Mouse (Mus musculus): ENCODE data around the gene Cpm. TPM values are rescaled to one million over a fixed set of nuclear protein-coding genes. Genes with fewer than 3 reads are reported as not detected.
A peak's percentile ranks its signal among the peaks of the same experiment; 100 is the strongest.

The Cpm gene
- polyA plus RNA-seq, 1 experiment from 2014 or later = 5.0 TPM

- no peak overlapping the region for H3K9ac ChIP-seq (ENCODE audit: low read length)
- H3K36me3 ChIP-seq (ENCODE audit: control insufficient read depth, insufficient read depth, low read length) = peaks cover 2% of the 10 kb centered on the region; the same call in 1 of the 2 replicates
- peak overlapping the region; percentile 73 for H3K4me2 ChIP-seq (ENCODE audit: low read depth, low read length, severe bottlenecking)
- no peaks in the 10 kb centered on the region for H3K27me3 ChIP-seq (ENCODE audit: control insufficient read depth, insufficient read depth, low read length)
- DNase-seq (ENCODE audit: low spot score) (no peak), ATAC-seq (replicated peaks; ENCODE audit: low FRiP score) (no peak)
- no peaks in the 10 kb centered on the region for H3K9me3 ChIP-seq (ENCODE audit: control insufficient read depth, low read length)
- H3K27ac ChIP-seq (ENCODE audit: low read depth, low read length) = no peak overlapping the region
- H3K4me1 ChIP-seq (replicated peaks; ENCODE audit: control insufficient read depth, insufficient read depth, low read length) = no peaks in the 10 kb centered on the region; the same call in 1 of the 2 replicates
- 93% methylated on average over 9 of the region's 9 CpGs for WGBS
- no peak overlapping the region for H3K4me3 ChIP-seq (ENCODE audit: low read depth, low read length)
Measured at GRCm38 (mm10) chr10:117708856-117709255, 79.6 kb downstream of the Cpm start.

GRCm38 (mm10) chr10:117709326-117709830 is 80.1 kb downstream of the Cpm start:
- ATAC-seq (replicated peaks; ENCODE audit: low FRiP score) (no peak), DNase-seq (ENCODE audit: low spot score) (no peak)
- Histone ChIP-seq H3K4me2 (ENCODE audit: low read depth, low read length, severe bottlenecking) (peak overlapping the region; percentile 73), H3K36me3 (ENCODE audit: control insufficient read depth, insufficient read depth, low read length) (peaks cover 1% of the 10 kb centered on the region; the same call in 1 of the 2 replicates), H3K9me3 (ENCODE audit: control insufficient read depth, low read length) (no peaks in the 10 kb centered on the region), H3K4me1 (replicated peaks; ENCODE audit: control insufficient read depth, insufficient read depth, low read length) (no peaks in the 10 kb centered on the region; the same call in 1 of the 2 replicates), H3K27me3 (ENCODE audit: control insufficient read depth, insufficient read depth, low read length) (no peaks in the 10 kb centered on the region), H3K4me3 (ENCODE audit: low read depth, low read length) (peak overlapping the region; percentile 88), H3K27ac (ENCODE audit: low read depth, low read length) (no peak overlapping the region), H3K9ac (ENCODE audit: low read length) (peak overlapping the region; percentile 100)
- WGBS = 63% methylated on average over 12 of the region's 12 CpGs

GRCm38 (mm10) chr10:117709930-117710603 is 80.8 kb downstream of the Cpm start:
- H3K27ac ChIP-seq (ENCODE audit: low read depth, low read length) = peak overlapping the region; percentile 97
- no peaks in the 10 kb centered on the region; the same call in 1 of the 2 replicates for H3K4me1 ChIP-seq (replicated peaks; ENCODE audit: control insufficient read depth, insufficient read depth, low read length)
- peak overlapping the region; percentile 100 for H3K9ac ChIP-seq (ENCODE audit: low read length)
- WGBS = under 1% methylated on average over 62 of the region's 71 CpGs
- peak overlapping the region; percentile 73 for H3K4me2 ChIP-seq (ENCODE audit: low read depth, low read length, severe bottlenecking)
- no peaks in the 10 kb centered on the region for H3K9me3 ChIP-seq (ENCODE audit: control insufficient read depth, low read length)
- peak; percentile 94 for DNase-seq (ENCODE audit: low spot score)
- peak overlapping the region; percentile 88 for H3K4me3 ChIP-seq (ENCODE audit: low read depth, low read length)
- peak; percentile 83 for ATAC-seq (replicated peaks; ENCODE audit: low FRiP score)
- H3K27me3 ChIP-seq (ENCODE audit: control insufficient read depth, insufficient read depth, low read length) = no peaks in the 10 kb centered on the region
- H3K36me3 ChIP-seq (ENCODE audit: control insufficient read depth, insufficient read depth, low read length) = no peaks in the 10 kb centered on the region; the same call in 1 of the 2 replicates

- H3K27ac ChIP-seq (ENCODE audit: low read depth, low read length) = peak within 1 kb of the TSS; percentile 97
- peak; percentile 92 for ATAC-seq (replicated peaks; ENCODE audit: low FRiP score)
- no peaks in the 10 kb centered on the region; the same call in 1 of the 2 replicates for H3K36me3 ChIP-seq (ENCODE audit: control insufficient read depth, insufficient read depth, low read length)
- H3K4me2 ChIP-seq (ENCODE audit: low read depth, low read length, severe bottlenecking) = peak within 1 kb of the TSS; percentile 73
- H3K4me3 ChIP-seq (ENCODE audit: low read depth, low read length) = peak within 1 kb of the TSS; percentile 88
- peak within 1 kb of the TSS; percentile 100 for H3K9ac ChIP-seq (ENCODE audit: low read length)
- H3K27me3 ChIP-seq (ENCODE audit: control insufficient read depth, insufficient read depth, low read length) = no peaks in the 10 kb centered on the region
- under 1% methylated on average over 52 of the region's 52 CpGs for WGBS
- H3K9me3 ChIP-seq (ENCODE audit: control insufficient read depth, low read length) = no peaks in the 10 kb centered on the region
- peak; percentile 99 for DNase-seq (ENCODE audit: low spot score)
- no peaks in the 10 kb centered on the region; the same call in 1 of the 2 replicates for H3K4me1 ChIP-seq (replicated peaks; ENCODE audit: control insufficient read depth, insufficient read depth, low read length)
Measured at GRCm38 (mm10) chr10:117710604-117711141, 81.4 kb downstream of the Cpm start, which contains the start of gene Mdm2. Mdm2 (minus strand) TSS chr10:117710758.

- Histone ChIP-seq H3K4me2 (ENCODE audit: low read depth, low read length, severe bottlenecking) (peak overlapping the region; percentile 57; the same call in 1 of the 2 replicates), H3K4me3 (ENCODE audit: low read depth, low read length) (no peak overlapping the region), H3K9ac (ENCODE audit: low read length) (peak overlapping the region; percentile 100), H3K4me1 (replicated peaks; ENCODE audit: control insufficient read depth, insufficient read depth, low read length) (no peaks in the 10 kb centered on the region; the same call in 1 of the 2 replicates), H3K27ac (ENCODE audit: low read depth, low read length) (no peak overlapping the region), H3K9me3 (ENCODE audit: control insufficient read depth, low read length) (no peaks in the 10 kb centered on the region), H3K36me3 (ENCODE audit: control insufficient read depth, insufficient read depth, low read length) (no peaks in the 10 kb centered on the region; the same call in 1 of the 2 replicates), H3K27me3 (ENCODE audit: control insufficient read depth, insufficient read depth, low read length) (no peaks in the 10 kb centered on the region)
- no peak for DNase-seq (ENCODE audit: low spot score)
- no peak for ATAC-seq (replicated peaks; ENCODE audit: low FRiP score)
- 70% methylated on average over 5 of the region's 5 CpGs for WGBS
Measured at GRCm38 (mm10) chr10:117711408-117711807, 82.1 kb downstream of the Cpm start.

GRCm38 (mm10) chr10:117712191-117712754 is 83.0 kb downstream of the Cpm start:
- WGBS = 85% methylated on average over 9 of the region's 9 CpGs
- H3K4me3 ChIP-seq (ENCODE audit: low read depth, low read length) = no peak overlapping the region
- no peak for ATAC-seq (replicated peaks; ENCODE audit: low FRiP score)
- no peak overlapping the region for H3K4me2 ChIP-seq (ENCODE audit: low read depth, low read length, severe bottlenecking)
- no peaks in the 10 kb centered on the region for H3K27me3 ChIP-seq (ENCODE audit: control insufficient read depth, insufficient read depth, low read length)
- H3K27ac ChIP-seq (ENCODE audit: low read depth, low read length) = no peak overlapping the region
- DNase-seq (ENCODE audit: low spot score) = no peak
- no peaks in the 10 kb centered on the region; the same call in 1 of the 2 replicates for H3K4me1 ChIP-seq (replicated peaks; ENCODE audit: control insufficient read depth, insufficient read depth, low read length)
- H3K9ac ChIP-seq (ENCODE audit: low read length) = no peak overlapping the region
- no peaks in the 10 kb centered on the region for H3K9me3 ChIP-seq (ENCODE audit: control insufficient read depth, low read length)
- no peaks in the 10 kb centered on the region; the same call in 1 of the 2 replicates for H3K36me3 ChIP-seq (ENCODE audit: control insufficient read depth, insufficient read depth, low read length)

- WGBS = 92% methylated on average over 9 of the region's 9 CpGs
- Histone ChIP-seq H3K36me3 (ENCODE audit: control insufficient read depth, insufficient read depth, low read length) (no peaks in the 10 kb centered on the region; the same call in 1 of the 2 replicates), H3K9ac (ENCODE audit: low read length) (no peak overlapping the region), H3K4me1 (replicated peaks; ENCODE audit: control insufficient read depth, insufficient read depth, low read length) (peaks cover under 1% of the 10 kb centered on the region; the same call in 1 of the 2 replicates), H3K4me2 (ENCODE audit: low read depth, low read length, severe bottlenecking) (no peak overlapping the region), H3K4me3 (ENCODE audit: low read depth, low read length) (no peak overlapping the region), H3K27me3 (ENCODE audit: control insufficient read depth, insufficient read depth, low read length) (no peaks in the 10 kb centered on the region), H3K9me3 (ENCODE audit: control insufficient read depth, low read length) (no peaks in the 10 kb centered on the region), H3K27ac (ENCODE audit: low read depth, low read length) (no peak overlapping the region)
- ATAC-seq (replicated peaks; ENCODE audit: low FRiP score) = no peak
- DNase-seq (ENCODE audit: low spot score) = no peak
Measured at GRCm38 (mm10) chr10:117712871-117713270, 83.6 kb downstream of the Cpm start.

- no peaks in the 10 kb centered on the region for H3K27me3 ChIP-seq (ENCODE audit: control insufficient read depth, insufficient read depth, low read length)
- H3K4me2 ChIP-seq (ENCODE audit: low read depth, low read length, severe bottlenecking) = no peak overlapping the region
- DNase-seq (ENCODE audit: low spot score) = no peak
- no peaks in the 10 kb centered on the region; the same call in 1 of the 2 replicates for H3K36me3 ChIP-seq (ENCODE audit: control insufficient read depth, insufficient read depth, low read length)
- no peak overlapping the region for H3K9ac ChIP-seq (ENCODE audit: low read length)
- H3K27ac ChIP-seq (ENCODE audit: low read depth, low read length) = no peak overlapping the region
- H3K9me3 ChIP-seq (ENCODE audit: control insufficient read depth, low read length) = no peaks in the 10 kb centered on the region
- peaks cover 4% of the 10 kb centered on the region; the same call in 1 of the 2 replicates for H3K4me1 ChIP-seq (replicated peaks; ENCODE audit: control insufficient read depth, insufficient read depth, low read length)
- ATAC-seq (replicated peaks; ENCODE audit: low FRiP score) = no peak
- WGBS = 93% methylated on average over 8 of the region's 8 CpGs
- H3K4me3 ChIP-seq (ENCODE audit: low read depth, low read length) = no peak overlapping the region
Measured at GRCm38 (mm10) chr10:117713466-117713865, 84.2 kb downstream of the Cpm start.
